14 mouse cellular contexts compared by ENCODE assay signal in the genomic region with DNA sequence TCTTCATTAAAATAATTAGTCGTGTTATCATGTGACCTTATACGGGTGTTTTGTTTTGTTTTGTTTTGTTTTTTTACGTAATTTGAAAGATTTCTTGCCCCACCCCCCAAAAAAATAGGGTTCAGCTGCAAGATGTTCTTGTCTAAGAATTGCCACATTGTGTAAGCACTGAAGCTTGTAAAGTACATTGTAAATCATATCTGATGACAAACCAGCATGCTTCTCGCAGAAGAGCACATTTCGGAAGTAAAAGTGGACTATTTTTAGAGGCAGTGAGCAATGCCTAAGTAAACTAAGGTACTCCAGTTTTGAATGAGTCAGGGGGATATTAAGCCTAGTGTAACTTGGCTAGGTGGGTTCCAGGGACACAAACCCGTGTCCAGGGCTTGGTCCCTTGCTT. TPM values are rescaled to one million over a fixed set of nuclear protein-coding genes. Genes with fewer than 3 reads are reported as not detected.
DNase-seq lines count a peak whose midpoint lies in the region; ATAC-seq and TF ChIP-seq lines count a peak whose summit lies in the region.
"Had no signal": no experiment of that assay in that cellular context is flagged by ENCODE, and none has a peak within 500 bp of the region (broad histone marks: within the 10 kb centered on the region; RNA-seq: fewer than 3 reads in every experiment).

No protein-coding gene starts in this region.

- TF ChIP-seq EP300 in heart, postnatal 0 days (IDR thresholded peaks at IDR 0.05; ENCODE audit: low read depth): no peak

- DNase-seq in heart, postnatal 0 days (ENCODE audit: low spot score): no peak
- DNase-seq in heart, adult 9 months (ENCODE audit: low spot score in 2 of 2): no peak
- DNase-seq in 3134 (ENCODE audit: extremely low read depth, insufficient read length, low spot score) (peak; percentile 39), 416B (ENCODE audit: low read depth) (peak; percentile 37)
- no peak for DNase-seq in Muller cell, postnatal 12 days (ENCODE audit: inconsistent ontology term)
- DNase-seq in left cerebral cortex, adult 11 months (ENCODE audit: low spot score): no peak
- DNase-seq: gastrocnemius, postnatal 36 days; thymus, postnatal 14 days had no signal

- H3K27ac ChIP-seq in heart, postnatal 0 days (ENCODE audit: low read depth): peak overlapping the region; percentile 62
- no peak overlapping the region for H3K27ac ChIP-seq in intestine, embryonic 16.5 days (ENCODE audit: low read length)
- H3K27ac ChIP-seq in midbrain, embryonic 16.5 days (ENCODE audit: low read length): no peak overlapping the region
- H3K27ac ChIP-seq: hindbrain, embryonic 15.5 days; limb, embryonic 12.5 days; midbrain, embryonic 12.5 days; neural tube, embryonic 15.5 days had no signal

- WGBS in heart, postnatal 0 days: 48% methylated on average over 6 of the region's 6 CpGs
- 40% methylated on average over 6 of the region's 6 CpGs for WGBS in intestine, embryonic 16.5 days
- WGBS in midbrain, embryonic 16.5 days: 87% methylated on average over 6 of the region's 6 CpGs

- no peaks in the 10 kb centered on the region for H3K9me3 ChIP-seq in heart, postnatal 0 days (replicated peaks; ENCODE audit: control insufficient read depth, low read length)
- H3K9me3 ChIP-seq in intestine, embryonic 16.5 days (ENCODE audit: control insufficient read depth, low read length): no peaks in the 10 kb centered on the region
- no peaks in the 10 kb centered on the region for H3K9me3 ChIP-seq in midbrain, embryonic 16.5 days (replicated peaks; ENCODE audit: control insufficient read depth, low read length, poor library complexity, severe bottlenecking)
- H3K9me3 ChIP-seq: hindbrain, embryonic 15.5 days; limb, embryonic 12.5 days; midbrain, embryonic 12.5 days; neural tube, embryonic 15.5 days had no signal

- H3K9ac ChIP-seq in heart, postnatal 0 days (replicated peaks; ENCODE audit: low read depth, low read length): no peak overlapping the region
- no peak overlapping the region for H3K9ac ChIP-seq in intestine, embryonic 16.5 days (ENCODE audit: low read depth, low read length)
- no peak overlapping the region for H3K9ac ChIP-seq in midbrain, embryonic 16.5 days (ENCODE audit: low read depth, low read length)
- H3K9ac ChIP-seq: hindbrain, embryonic 15.5 days; limb, embryonic 12.5 days; midbrain, embryonic 12.5 days; neural tube, embryonic 15.5 days had no signal

- no peak for TF ChIP-seq CTCF in heart, postnatal 0 days (IDR thresholded peaks at IDR 0.05; ENCODE audit: low read depth)

- no peak; the same call in 1 of the 2 replicates for ATAC-seq in heart, postnatal 0 days (ENCODE audit: insufficient read depth, low read depth)
- peak; percentile 78 for ATAC-seq in intestine, embryonic 16.5 days
- ATAC-seq in midbrain, embryonic 16.5 days: no peak

- H3K36me3 ChIP-seq in heart, postnatal 0 days (replicated peaks; ENCODE audit: control insufficient read depth, insufficient read depth, low read length): no peaks in the 10 kb centered on the region
- no peaks in the 10 kb centered on the region for H3K36me3 ChIP-seq in intestine, embryonic 16.5 days (ENCODE audit: control insufficient read depth, insufficient read depth, low read length)
- H3K36me3 ChIP-seq in midbrain, embryonic 16.5 days (ENCODE audit: control insufficient read depth, insufficient read depth, low read length): no peaks in the 10 kb centered on the region
- H3K36me3 ChIP-seq: hindbrain, embryonic 15.5 days; limb, embryonic 12.5 days; midbrain, embryonic 12.5 days; neural tube, embryonic 15.5 days had no signal

- H3K4me2 ChIP-seq in heart, postnatal 0 days (ENCODE audit: low read depth, low read length): peak overlapping the region; percentile 33; the same call in 1 of the 2 replicates
- no peak overlapping the region for H3K4me2 ChIP-seq in intestine, embryonic 16.5 days (ENCODE audit: low read depth, low read length)
- no peak overlapping the region for H3K4me2 ChIP-seq in midbrain, embryonic 16.5 days (ENCODE audit: low read length)
- H3K4me2 ChIP-seq: hindbrain, embryonic 15.5 days; midbrain, embryonic 12.5 days; neural tube, embryonic 15.5 days had no signal

- no peak overlapping the region for H3K4me3 ChIP-seq in heart, postnatal 0 days (ENCODE audit: low read depth, low read length)
- no peak overlapping the region for H3K4me3 ChIP-seq in intestine, embryonic 16.5 days (ENCODE audit: low read length)
- no peak overlapping the region for H3K4me3 ChIP-seq in midbrain, embryonic 16.5 days (ENCODE audit: low read depth, low read length)
- H3K4me3 ChIP-seq: hindbrain, embryonic 15.5 days; limb, embryonic 12.5 days; midbrain, embryonic 12.5 days; neural tube, embryonic 15.5 days had no signal

- H3K4me1 ChIP-seq in heart, postnatal 0 days (ENCODE audit: control insufficient read depth, insufficient read depth): peaks cover 3% of the 10 kb centered on the region; the same call in 1 of the 2 replicates
- peaks cover 8% of the 10 kb centered on the region; the same call in 1 of the 2 replicates for H3K4me1 ChIP-seq in intestine, embryonic 16.5 days (ENCODE audit: control insufficient read depth, insufficient read depth, low read length)
- H3K4me1 ChIP-seq in midbrain, embryonic 16.5 days (ENCODE audit: control insufficient read depth, insufficient read depth, low read length): no peaks in the 10 kb centered on the region
- H3K4me1 ChIP-seq: hindbrain, embryonic 15.5 days; midbrain, embryonic 12.5 days had no signal

- H3K27me3 ChIP-seq in heart, postnatal 0 days (ENCODE audit: control insufficient read depth, insufficient read depth, low read length): no peaks in the 10 kb centered on the region
- no peaks in the 10 kb centered on the region for H3K27me3 ChIP-seq in intestine, embryonic 16.5 days (replicated peaks; ENCODE audit: control insufficient read depth, insufficient read depth, low read length)
- H3K27me3 ChIP-seq in midbrain, embryonic 16.5 days (ENCODE audit: control insufficient read depth, insufficient read depth, low read depth, low read length): no peaks in the 10 kb centered on the region
- H3K27me3 ChIP-seq: hindbrain, embryonic 15.5 days; limb, embryonic 12.5 days; midbrain, embryonic 12.5 days; neural tube, embryonic 15.5 days had no signal

RNA-seq across cellular contexts. Expression of gene Gbe1, which starts 15.7 kb away (rescaled TPM):
- total RNA-seq in heart, postnatal 0 days (2014; rRNA removed; ENCODE audit: low replicate concordance): 57.6 and 82.0 TPM in 2 replicates
- polyA plus RNA-seq in heart, postnatal 0 days (2015; fragmentation: Nextera tagmentation; extraction: Ambion mirVana): 64.7 and 72.4 TPM in 2 replicates
- polyA plus RNA-seq in intestine, embryonic 16.5 days (2015; fragmentation: Nextera tagmentation; extraction: Ambion mirVana): 27.2 and 33.6 TPM in 2 replicates
- polyA plus RNA-seq in midbrain, embryonic 16.5 days (2015; fragmentation: Nextera tagmentation; extraction: Ambion mirVana): 17.2 and 19.5 TPM in 2 replicates

Comparison
In these comparisons a context has a peak if more than half of its experiments do, and no peak if none do; other contexts are left out.
1. DNase-seq: peak in 3134 (single experiment) and 416B (single experiment); none in heart, postnatal 0 days (single experiment), heart, adult 9 months (0 of 2), Muller cell, postnatal 12 days (single experiment) and left cerebral cortex, adult 11 months (single experiment).